Mouse (Mus musculus): ENCODE measurements at regions not wholly inside any gene's neighbourhood (a gene's known extent, or its start where the extent isn't known, plus 50 kb on each side); places are given as distances from the start of the nearest gene placed in this dataset.

DNA sequence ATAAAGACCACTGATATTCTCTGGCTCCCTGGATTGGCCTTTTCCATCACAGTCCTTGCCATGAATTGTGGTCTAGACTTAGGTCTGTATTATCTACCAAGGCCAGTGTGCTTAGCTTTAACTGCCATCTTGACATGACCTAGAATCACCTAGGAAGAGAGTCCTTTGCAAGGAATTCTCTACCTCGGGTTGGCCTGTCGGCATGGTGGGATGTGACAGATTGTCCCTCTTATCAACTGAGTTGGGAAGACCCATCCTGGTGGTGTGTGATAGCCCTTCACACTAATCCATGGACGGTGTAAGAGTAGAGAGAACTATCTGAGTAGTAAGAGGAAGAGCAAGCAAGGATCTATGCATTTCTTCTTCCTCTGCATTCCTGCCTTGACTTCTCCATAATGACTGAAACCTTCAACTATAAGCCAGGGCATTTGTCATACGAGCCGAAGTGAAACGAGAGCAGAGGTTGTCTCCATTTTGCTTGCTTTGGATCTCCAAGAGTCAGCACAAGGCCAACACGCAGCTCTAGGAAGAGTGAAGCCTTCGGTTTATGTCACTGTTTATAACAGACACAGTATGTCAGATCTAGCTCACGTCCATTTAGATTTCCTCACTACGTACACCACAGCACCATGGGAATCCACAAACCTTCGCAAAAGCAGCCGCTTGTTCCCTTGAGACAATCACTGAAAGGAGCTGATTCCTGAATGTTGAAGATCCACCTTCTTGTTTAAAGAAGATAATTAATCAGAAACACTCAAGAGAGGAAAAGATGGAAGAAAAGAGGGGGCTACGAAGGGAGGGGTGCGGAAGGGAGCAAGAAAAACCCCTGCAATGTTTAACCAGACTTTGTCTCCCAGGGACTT is 190.9 kb upstream of the Rgma start:
- Histone ChIP-seq H3K79me3 (ENCODE audit: low read depth) (no peaks in the 10 kb centered on the region), H3K4me3 (ENCODE audit: insufficient read depth, poor library complexity, severe bottlenecking) (no peak overlapping the region), H3K36me3 (ENCODE audit: control insufficient read depth, insufficient read depth) (no peaks in the 10 kb centered on the region), H3ac (ENCODE audit: control insufficient read depth, insufficient read length, low read depth) (no peak overlapping the region), H3K79me2 (ENCODE audit: control insufficient read depth, insufficient read depth) (no peaks in the 10 kb centered on the region), H3K27me3 (ENCODE audit: control insufficient read depth, insufficient read depth, insufficient read length) (no peaks in the 10 kb centered on the region)
- TF ChIP-seq CTCF (IDR thresholded peaks at IDR 0.05; ENCODE audit: control insufficient read depth, insufficient read depth, insufficient read length) (no peak), FOSL1 (IDR thresholded peaks at IDR 0.05; ENCODE audit: insufficient read depth, low read length, poor library complexity, severe bottlenecking) (no peak), USF1 (IDR thresholded peaks at IDR 0.05; ENCODE audit: low read depth) (no peak), MYOG (IDR thresholded peaks at IDR 0.05; ENCODE audit: control insufficient read depth, extremely low read depth, insufficient read length) (no peak), MAX (IDR thresholded peaks at IDR 0.05) (no peak), MYOD1 (IDR thresholded peaks at IDR 0.05; ENCODE audit: control insufficient read depth, insufficient read length, low read depth) (no peak), CEBPB (IDR thresholded peaks at IDR 0.05; ENCODE audit: low read depth) (no peak)

DNA sequence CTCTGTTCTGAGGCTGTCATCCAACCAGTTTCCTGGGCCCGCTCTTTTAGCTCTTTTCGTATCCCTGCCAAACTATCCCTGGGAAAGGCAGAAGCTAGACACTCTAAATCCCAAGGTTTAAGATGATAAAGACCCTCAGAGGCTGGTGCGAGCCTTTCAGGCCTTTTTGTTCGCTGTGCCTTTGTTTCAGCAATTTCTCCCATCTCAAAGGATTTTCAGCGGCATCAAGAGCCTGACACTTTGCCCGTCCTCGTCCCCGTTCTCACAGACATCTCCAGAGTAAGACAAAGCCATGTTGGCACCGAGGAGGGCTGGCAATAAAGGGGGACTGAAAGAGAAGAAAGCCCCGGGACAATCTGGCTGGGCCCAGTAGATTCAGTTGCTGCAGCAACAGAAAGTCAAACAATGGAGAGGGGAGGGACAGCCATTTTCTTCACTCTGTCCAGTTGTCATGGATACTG is 190.2 kb upstream of the Rgma start:
- Histone ChIP-seq H3K36me3 (ENCODE audit: control insufficient read depth, insufficient read depth) (no peaks in the 10 kb centered on the region), H3K4me3 (ENCODE audit: insufficient read depth, poor library complexity, severe bottlenecking) (no peak overlapping the region), H3ac (ENCODE audit: control insufficient read depth, insufficient read length, low read depth) (no peak overlapping the region), H3K27me3 (ENCODE audit: control insufficient read depth, insufficient read depth, insufficient read length) (no peaks in the 10 kb centered on the region), H3K79me3 (ENCODE audit: low read depth) (no peaks in the 10 kb centered on the region), H3K79me2 (ENCODE audit: control insufficient read depth, insufficient read depth) (no peaks in the 10 kb centered on the region)
- no peak for TF ChIP-seq MAX (IDR thresholded peaks at IDR 0.05)
- TF ChIP-seq CEBPB (IDR thresholded peaks at IDR 0.05; ENCODE audit: low read depth): no peak
- no peak for TF ChIP-seq MYOD1 (IDR thresholded peaks at IDR 0.05; ENCODE audit: control insufficient read depth, insufficient read length, low read depth)
- no peak for TF ChIP-seq MYOG (IDR thresholded peaks at IDR 0.05; ENCODE audit: control insufficient read depth, extremely low read depth, insufficient read length)
- TF ChIP-seq CTCF (IDR thresholded peaks at IDR 0.05; ENCODE audit: control insufficient read depth, insufficient read depth, insufficient read length): no peak
- TF ChIP-seq USF1 (IDR thresholded peaks at IDR 0.05; ENCODE audit: low read depth): no peak
- no peak for TF ChIP-seq FOSL1 (IDR thresholded peaks at IDR 0.05; ENCODE audit: insufficient read depth, low read length, poor library complexity, severe bottlenecking)

DNA sequence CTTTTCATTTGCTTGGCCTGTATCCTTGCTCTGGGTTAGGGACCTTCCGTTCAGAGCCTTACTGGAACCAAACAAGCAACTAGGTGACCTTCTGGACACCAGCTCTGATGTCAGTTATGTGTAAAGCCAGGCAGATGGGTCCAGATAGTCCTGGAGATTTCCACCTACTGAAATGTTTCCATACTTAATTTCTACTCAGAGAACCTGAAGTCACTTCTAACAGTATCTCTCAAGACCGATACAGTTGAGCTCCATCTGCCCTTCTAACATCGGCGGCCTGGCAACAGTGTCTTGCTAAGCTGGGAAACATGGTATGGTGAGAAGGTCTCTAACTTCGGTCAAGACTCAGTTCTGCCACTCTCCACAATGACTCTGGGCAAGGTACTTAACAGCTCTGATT is 189.7 kb upstream of the Rgma start:
- Histone ChIP-seq H3K36me3 (ENCODE audit: control insufficient read depth, insufficient read depth) (no peaks in the 10 kb centered on the region), H3ac (ENCODE audit: control insufficient read depth, insufficient read length, low read depth) (no peak overlapping the region), H3K27me3 (ENCODE audit: control insufficient read depth, insufficient read depth, insufficient read length) (no peaks in the 10 kb centered on the region), H3K4me3 (ENCODE audit: insufficient read depth, poor library complexity, severe bottlenecking) (no peak overlapping the region), H3K79me3 (ENCODE audit: low read depth) (no peaks in the 10 kb centered on the region), H3K79me2 (ENCODE audit: control insufficient read depth, insufficient read depth) (no peaks in the 10 kb centered on the region)
- TF ChIP-seq CTCF (IDR thresholded peaks at IDR 0.05; ENCODE audit: control insufficient read depth, insufficient read depth, insufficient read length) (no peak), CEBPB (IDR thresholded peaks at IDR 0.05; ENCODE audit: low read depth) (no peak), MAX (IDR thresholded peaks at IDR 0.05) (no peak), FOSL1 (IDR thresholded peaks at IDR 0.05; ENCODE audit: insufficient read depth, low read length, poor library complexity, severe bottlenecking) (no peak), MYOG (IDR thresholded peaks at IDR 0.05; ENCODE audit: control insufficient read depth, extremely low read depth, insufficient read length) (no peak), USF1 (IDR thresholded peaks at IDR 0.05; ENCODE audit: low read depth) (no peak), MYOD1 (IDR thresholded peaks at IDR 0.05; ENCODE audit: control insufficient read depth, insufficient read length, low read depth) (no peak)

DNA sequence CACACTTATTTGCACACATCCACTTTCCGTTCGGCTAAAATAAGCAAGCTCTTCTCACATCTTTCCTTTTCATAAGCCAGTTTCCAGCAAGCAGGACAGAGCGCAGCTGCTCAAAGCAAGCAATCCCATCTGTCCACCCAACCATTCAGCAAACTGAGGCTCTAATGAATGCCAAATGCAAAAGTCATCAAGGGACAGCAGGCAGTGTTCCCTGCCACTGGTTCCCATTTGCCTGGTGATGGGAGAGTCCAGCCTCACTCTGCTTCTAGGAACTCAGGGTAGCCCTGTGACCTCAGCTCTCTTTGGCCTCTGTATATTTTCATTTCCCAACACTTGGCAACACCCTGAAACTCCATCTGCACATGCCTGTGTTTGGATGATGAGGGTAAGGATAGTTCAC is 188.8 kb upstream of the Rgma start:
- Histone ChIP-seq H3K79me3 (ENCODE audit: low read depth) (no peaks in the 10 kb centered on the region), H3ac (ENCODE audit: control insufficient read depth, insufficient read length, low read depth) (no peak overlapping the region), H3K4me3 (ENCODE audit: insufficient read depth, poor library complexity, severe bottlenecking) (no peak overlapping the region), H3K79me2 (ENCODE audit: control insufficient read depth, insufficient read depth) (no peaks in the 10 kb centered on the region), H3K36me3 (ENCODE audit: control insufficient read depth, insufficient read depth) (no peaks in the 10 kb centered on the region), H3K27me3 (ENCODE audit: control insufficient read depth, insufficient read depth, insufficient read length) (no peaks in the 10 kb centered on the region)
- TF ChIP-seq MYOG (IDR thresholded peaks at IDR 0.05; ENCODE audit: control insufficient read depth, extremely low read depth, insufficient read length) (no peak), FOSL1 (IDR thresholded peaks at IDR 0.05; ENCODE audit: insufficient read depth, low read length, poor library complexity, severe bottlenecking) (no peak), CEBPB (IDR thresholded peaks at IDR 0.05; ENCODE audit: low read depth) (no peak), USF1 (IDR thresholded peaks at IDR 0.05; ENCODE audit: low read depth) (no peak), MYOD1 (IDR thresholded peaks at IDR 0.05; ENCODE audit: control insufficient read depth, insufficient read length, low read depth) (no peak), CTCF (IDR thresholded peaks at IDR 0.05; ENCODE audit: control insufficient read depth, insufficient read depth, insufficient read length) (no peak)

DNA sequence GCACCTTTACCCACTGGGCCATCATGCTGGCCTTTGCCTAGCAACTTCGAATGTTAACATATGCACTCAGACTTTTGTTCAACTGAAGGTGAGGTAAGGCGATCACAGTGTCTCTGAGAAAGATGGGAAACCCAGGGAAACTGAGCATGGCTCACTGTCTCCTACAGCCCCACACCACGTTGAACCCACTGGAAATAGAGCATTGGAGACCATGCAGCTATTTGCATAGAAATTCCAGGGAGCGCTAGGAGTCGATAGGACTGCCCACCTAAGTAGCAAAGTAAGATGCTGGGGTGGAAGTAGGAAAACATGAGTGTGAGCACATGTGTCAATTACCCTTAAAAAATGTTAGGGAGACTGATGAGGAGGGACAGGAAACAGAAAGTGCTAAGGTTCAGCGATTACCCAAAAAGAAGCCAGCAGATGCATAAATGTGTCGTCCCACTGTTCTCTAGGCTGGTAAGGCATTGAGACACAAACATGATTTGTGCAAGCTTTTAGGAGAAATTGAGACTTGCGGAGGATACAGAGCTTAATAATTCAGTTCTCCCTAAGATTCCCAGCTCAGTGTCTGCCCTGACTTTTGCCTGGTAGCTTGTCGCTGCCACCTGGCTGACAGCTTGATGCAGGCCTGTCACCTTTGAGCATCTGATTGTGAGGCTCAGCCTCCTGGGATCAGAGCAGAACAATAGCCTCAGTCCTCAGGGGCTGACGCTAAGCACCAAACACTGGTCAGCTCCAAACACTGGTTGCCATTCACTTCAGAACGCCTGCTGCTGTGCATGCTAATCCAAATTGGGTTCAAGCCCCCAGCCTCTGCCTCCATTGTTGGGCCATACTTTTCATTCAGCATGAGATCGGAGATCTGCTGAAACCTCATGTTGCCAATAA is 183.7 kb upstream of the Rgma start:
- Histone ChIP-seq H3K36me3 (ENCODE audit: control insufficient read depth, insufficient read depth) (no peaks in the 10 kb centered on the region), H3K79me2 (ENCODE audit: control insufficient read depth, insufficient read depth) (no peaks in the 10 kb centered on the region), H3K27me3 (ENCODE audit: control insufficient read depth, insufficient read depth, insufficient read length) (no peaks in the 10 kb centered on the region), H3K4me3 (ENCODE audit: insufficient read depth, poor library complexity, severe bottlenecking) (no peak overlapping the region), H3K79me3 (ENCODE audit: low read depth) (no peaks in the 10 kb centered on the region), H3ac (ENCODE audit: control insufficient read depth, insufficient read length, low read depth) (no peak overlapping the region)
- TF ChIP-seq USF1 (IDR thresholded peaks at IDR 0.05; ENCODE audit: low read depth) (no peak), CEBPB (IDR thresholded peaks at IDR 0.05; ENCODE audit: low read depth) (no peak), FOSL1 (IDR thresholded peaks at IDR 0.05; ENCODE audit: insufficient read depth, low read length, poor library complexity, severe bottlenecking) (no peak), MAX (IDR thresholded peaks at IDR 0.05) (no peak), MYOG (IDR thresholded peaks at IDR 0.05; ENCODE audit: control insufficient read depth, extremely low read depth, insufficient read length) (no peak), MYOD1 (IDR thresholded peaks at IDR 0.05; ENCODE audit: control insufficient read depth, insufficient read length, low read depth) (no peak), CTCF (IDR thresholded peaks at IDR 0.05; ENCODE audit: control insufficient read depth, insufficient read depth, insufficient read length) (no peak)
